Mouse (Mus musculus): ENCODE data around the gene Otub2. TPM values are rescaled to one million over a fixed set of nuclear protein-coding genes. Genes with fewer than 3 reads are reported as not detected.
A peak's percentile ranks its signal among the peaks of the same experiment; 100 is the strongest.

Otub2 gene
- 1 to 10 TPM; 3.2 to 3.5 TPM for total RNA-seq (2021)
- long read RNA-seq, experiment 1, partial matches to known transcripts = 0 of 5 reads
- long read RNA-seq, experiment 1, other reads (novel, unspliced or antisense) = 2 of 5 reads
- long read RNA-seq, experiment 2, transcript Otub2-201 (6 exons, 2,791 nt) = major isoform, 5 of 9 reads
- long read RNA-seq, experiment 2, partial matches to known transcripts = 0 of 9 reads
- long read RNA-seq, experiment 2, other reads (novel, unspliced or antisense) = 4 of 9 reads

GRCm38 (mm10) chr12:103388505-103389347 lies at the start of gene Otub2:
Otub2 (plus strand) TSS chr12:103388682.
- DNase-seq (ENCODE audit: low spot score in 2 of 2) = peak; percentile 88 to 90

DNA sequence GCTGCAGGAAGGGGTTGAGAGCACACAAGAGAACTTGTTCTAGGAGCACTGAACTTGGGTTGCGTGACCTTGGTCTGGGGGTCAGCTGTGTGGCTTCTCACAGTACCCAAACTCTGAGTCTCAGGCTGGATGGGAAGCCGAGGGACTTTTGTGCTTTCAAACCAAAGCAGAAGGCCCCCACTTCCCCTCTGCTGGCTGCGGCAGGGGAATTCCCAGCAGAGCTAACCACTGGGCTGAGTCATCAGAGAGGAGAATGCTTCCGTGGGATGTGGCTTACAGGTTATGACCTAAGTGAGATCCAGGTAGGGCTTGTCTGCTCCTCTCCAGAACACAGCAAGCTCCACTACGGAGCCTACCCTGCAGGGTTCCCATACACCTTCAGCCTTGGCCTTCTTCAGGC lies 47.3 kb upstream of the Otub2 start:
- DNase-seq (ENCODE audit: low spot score in 2 of 2) = no peak

- DNase-seq (ENCODE audit: low spot score in 2 of 2) = no peak
These were observed 45.0 kb upstream of the Otub2 start for GRCm38 (mm10) chr12:103343456-103343855.

DNA sequence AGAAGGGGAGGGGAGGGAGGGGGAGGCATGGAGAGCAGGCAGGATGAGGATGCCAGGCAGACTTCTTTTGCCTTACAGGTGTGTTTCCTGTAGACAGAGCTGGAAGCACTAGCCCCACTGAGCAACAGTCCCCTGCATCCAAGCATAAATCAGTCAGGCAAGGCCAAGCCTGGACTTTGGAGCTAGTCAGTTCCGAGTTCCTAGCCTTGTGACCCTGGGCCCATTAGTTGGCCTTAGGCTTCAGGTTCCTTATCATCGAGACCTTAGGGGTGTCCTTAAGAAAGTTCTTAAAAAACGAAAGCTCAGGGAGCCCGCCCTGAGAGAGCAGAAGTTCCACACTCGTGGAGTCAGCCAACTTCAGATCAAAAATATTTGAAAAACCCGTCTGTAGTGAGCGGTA lies 43.5 kb upstream of the Otub2 start:
- DNase-seq (ENCODE audit: low spot score in 2 of 2) = no peak

GRCm38 (mm10) chr12:103346945-103347344 lies 41.5 kb upstream of the Otub2 start:
- DNase-seq (ENCODE audit: low spot score in 2 of 2) = no peak

GRCm38 (mm10) chr12:103347406-103347805 lies 41.1 kb upstream of the Otub2 start:
- DNase-seq (ENCODE audit: low spot score in 2 of 2) = no peak

GRCm38 (mm10) chr12:103348506-103348905 lies 40.0 kb upstream of the Otub2 start:
- peak in 1 of 2 experiments; percentile 69 for DNase-seq (ENCODE audit: low spot score in 2 of 2)

DNA sequence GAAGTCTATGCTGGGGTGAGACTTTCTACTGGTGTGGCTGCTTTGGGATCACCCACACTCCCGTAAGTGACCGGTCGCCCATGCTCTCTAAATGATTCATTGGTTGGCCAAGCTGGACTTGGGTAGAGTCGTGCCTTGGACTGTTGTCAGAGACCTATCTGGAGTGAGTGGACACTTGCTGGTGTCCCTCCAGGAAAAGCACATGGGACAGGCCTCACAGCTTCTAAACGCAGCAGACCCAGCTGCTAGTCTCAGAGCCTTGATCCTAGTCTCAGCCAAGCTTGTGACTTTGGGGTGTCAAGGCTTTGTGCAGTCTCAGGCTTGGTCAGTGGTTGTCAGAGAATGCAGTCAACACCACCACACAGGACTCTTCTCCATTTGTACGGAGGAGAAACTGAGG lies 35.7 kb upstream of the Otub2 start:
- no peak for DNase-seq (ENCODE audit: low spot score in 2 of 2)

GRCm38 (mm10) chr12:103353538-103353937 lies 34.9 kb upstream of the Otub2 start:
- peak; percentile 19 to 49 for DNase-seq (ENCODE audit: low spot score in 2 of 2)

GRCm38 (mm10) chr12:103355746-103356414 lies 32.6 kb upstream of the Otub2 start, which contains the start of gene Asb2:
Asb2 (minus strand) TSS chr12:103356001.
- DNase-seq (ENCODE audit: low spot score in 2 of 2) = no peak

- DNase-seq (ENCODE audit: low spot score in 2 of 2) = no peak
These were observed 32.1 kb upstream of the Otub2 start for GRCm38 (mm10) chr12:103356415-103356748.

GRCm38 (mm10) chr12:103358216-103358615 lies 30.3 kb upstream of the Otub2 start:
- no peak for DNase-seq (ENCODE audit: low spot score in 2 of 2)

- DNase-seq (ENCODE audit: low spot score in 2 of 2) = no peak
These were observed 29.3 kb upstream of the Otub2 start for GRCm38 (mm10) chr12:103358951-103359801.

DNA sequence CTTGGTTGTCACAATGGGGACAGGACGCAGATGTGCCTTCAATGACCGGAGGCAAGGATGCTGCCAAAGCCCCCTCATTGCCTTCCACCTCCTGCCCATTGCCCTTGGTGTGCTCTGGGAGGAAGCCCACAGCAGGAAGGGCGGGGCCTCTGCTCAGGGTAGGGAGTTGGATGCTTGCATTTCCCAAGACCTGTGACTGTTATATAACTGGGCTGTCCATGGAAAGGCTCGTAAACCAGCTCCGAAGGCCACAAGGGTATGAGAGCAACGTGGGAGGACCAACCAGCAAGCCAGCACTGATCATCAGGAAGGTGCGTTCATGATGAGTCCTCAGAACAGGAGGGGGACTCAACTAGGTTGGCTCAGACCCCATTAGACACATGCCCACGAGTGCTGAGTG lies 27.7 kb upstream of the Otub2 start:
- no peak for DNase-seq (ENCODE audit: low spot score in 2 of 2)

- DNase-seq (ENCODE audit: low spot score in 2 of 2) = no peak
These were observed 26.8 kb upstream of the Otub2 start for GRCm38 (mm10) chr12:103361539-103362307.

DNA sequence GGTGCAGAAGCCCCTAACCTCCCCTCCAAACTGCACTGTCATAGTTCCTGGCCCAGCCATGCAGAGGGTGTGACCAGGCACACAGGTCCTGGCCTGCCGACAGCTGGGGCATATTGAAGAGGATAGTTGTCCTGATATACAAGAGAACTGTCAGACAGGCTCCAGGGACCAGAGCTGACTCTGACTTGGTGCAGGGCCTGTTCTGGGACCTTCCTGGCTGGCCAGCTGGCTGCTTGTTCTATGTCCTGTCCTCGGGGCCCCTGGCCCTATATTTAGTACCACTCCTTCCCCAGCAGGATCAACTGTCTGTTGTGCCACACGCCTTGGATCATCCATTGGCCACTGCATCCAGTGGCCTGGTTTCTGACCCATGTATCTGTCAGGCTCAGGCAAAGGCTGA lies 26.1 kb upstream of the Otub2 start:
- DNase-seq (ENCODE audit: low spot score in 2 of 2) = no peak

DNA sequence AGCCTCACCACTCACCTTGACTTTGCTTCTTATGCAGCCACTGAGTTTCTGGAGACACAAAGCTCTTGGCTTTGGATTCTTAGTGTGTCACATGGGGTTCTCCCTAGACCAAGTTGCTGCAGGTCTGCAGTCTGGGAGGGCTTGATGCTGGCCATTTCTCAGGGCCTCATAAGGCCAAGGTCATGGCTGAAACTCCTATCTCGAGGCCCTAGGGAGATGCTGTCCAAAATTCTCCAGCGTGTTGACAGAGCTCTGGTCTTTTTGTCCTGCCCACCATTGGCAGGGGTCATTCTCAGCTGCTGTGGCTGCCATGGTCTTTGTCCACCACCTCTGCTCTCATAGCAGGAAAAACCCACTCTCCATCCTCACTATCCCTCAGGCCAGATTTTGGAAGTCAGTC lies 21.3 kb upstream of the Otub2 start:
- DNase-seq (ENCODE audit: low spot score in 2 of 2) = no peak

GRCm38 (mm10) chr12:103367620-103368325 lies 20.7 kb upstream of the Otub2 start:
- peak in 1 of 2 experiments; percentile 62 for DNase-seq (ENCODE audit: low spot score in 2 of 2)

DNA sequence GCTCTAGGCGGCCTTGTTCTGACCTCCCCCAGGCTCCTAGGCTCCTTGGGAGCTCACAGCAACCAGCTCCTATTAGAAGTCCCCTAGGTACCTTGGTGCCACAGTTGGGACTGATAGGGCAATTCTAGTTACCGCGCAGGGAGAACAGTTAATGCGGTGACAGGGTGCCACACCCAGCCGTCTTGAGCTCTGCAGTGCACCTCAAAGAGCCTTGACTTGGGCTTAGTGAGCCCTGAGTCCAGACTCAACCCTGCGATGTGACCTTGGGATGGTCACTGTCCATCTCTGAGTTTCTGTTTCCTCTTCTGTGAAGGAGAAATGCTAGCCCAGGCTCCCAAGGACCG lies 20.2 kb upstream of the Otub2 start:
- no peak for DNase-seq (ENCODE audit: low spot score in 2 of 2)

DNA sequence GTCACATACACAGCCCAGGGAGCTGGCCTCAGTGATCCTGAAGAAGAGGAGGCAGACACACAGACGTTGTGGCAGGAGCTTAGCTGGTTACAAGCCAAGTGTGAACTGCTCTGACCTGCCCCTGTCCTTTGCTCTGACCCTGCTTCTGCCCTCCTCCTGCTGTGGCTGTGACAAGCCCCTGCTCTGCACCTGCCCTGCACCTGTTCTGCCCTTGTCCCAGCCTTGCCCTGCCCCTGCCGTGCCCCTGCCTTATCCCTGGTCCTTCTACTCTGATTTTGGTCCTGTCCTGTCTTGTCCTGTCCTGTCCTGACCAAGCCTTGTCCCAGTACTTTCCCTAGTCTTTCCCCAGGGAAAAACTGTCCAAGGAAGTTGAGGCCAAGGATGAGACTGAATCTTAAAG lies 19.7 kb upstream of the Otub2 start:
- no peak for DNase-seq (ENCODE audit: low spot score in 2 of 2)

Measured in adrenal gland, postnatal 4 days (tissue).